Mouse (Mus musculus) gastrocnemius, postnatal 4 days (tissue): ENCODE measurements around the gene Abr. TPM values are rescaled to one million over a fixed set of nuclear protein-coding genes. Genes with fewer than 3 reads are reported as not detected.
A peak's percentile ranks its signal among the peaks of the same experiment; 100 is the strongest.

Experiments used
- DNase-seq, 2 experiments: peaks; one replicate each; pipeline ENCODE4 v3.0.0; 2021 to 2022; ENCODE audit warnings: low spot score in 2 of 2, mixed read lengths in 2 of 2
- total RNA-seq, 2 experiments: library from RNA; stranded (reverse); gene quantifications; 2 replicates each; pipeline ENCODE4 v1.2.3; 2021

The Abr gene
- total RNA-seq, 2 experiments from 2014 or later: 32.4 to 37.8 TPM

DNA sequence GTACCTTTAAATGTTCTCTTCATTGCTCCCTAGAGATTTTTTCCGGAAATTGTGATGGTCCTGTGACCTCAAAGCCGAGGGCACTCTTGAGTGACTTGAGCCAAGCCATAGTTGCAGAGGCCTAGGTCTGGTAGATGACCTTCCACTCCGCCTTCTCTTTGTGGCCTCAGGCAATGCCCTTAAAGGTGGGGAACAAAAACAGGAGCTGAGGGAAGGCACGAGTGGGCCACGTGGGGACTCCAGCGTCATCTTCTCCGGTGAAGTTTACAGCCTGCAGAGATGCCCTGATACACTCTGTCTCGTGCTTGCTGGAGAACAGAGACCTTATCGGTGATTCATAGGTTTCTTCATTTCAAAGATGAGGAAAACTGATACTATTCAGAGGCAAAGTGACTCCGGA is 2.0 kb upstream of the Abr start:
- DNase-seq: no peak

DNA sequence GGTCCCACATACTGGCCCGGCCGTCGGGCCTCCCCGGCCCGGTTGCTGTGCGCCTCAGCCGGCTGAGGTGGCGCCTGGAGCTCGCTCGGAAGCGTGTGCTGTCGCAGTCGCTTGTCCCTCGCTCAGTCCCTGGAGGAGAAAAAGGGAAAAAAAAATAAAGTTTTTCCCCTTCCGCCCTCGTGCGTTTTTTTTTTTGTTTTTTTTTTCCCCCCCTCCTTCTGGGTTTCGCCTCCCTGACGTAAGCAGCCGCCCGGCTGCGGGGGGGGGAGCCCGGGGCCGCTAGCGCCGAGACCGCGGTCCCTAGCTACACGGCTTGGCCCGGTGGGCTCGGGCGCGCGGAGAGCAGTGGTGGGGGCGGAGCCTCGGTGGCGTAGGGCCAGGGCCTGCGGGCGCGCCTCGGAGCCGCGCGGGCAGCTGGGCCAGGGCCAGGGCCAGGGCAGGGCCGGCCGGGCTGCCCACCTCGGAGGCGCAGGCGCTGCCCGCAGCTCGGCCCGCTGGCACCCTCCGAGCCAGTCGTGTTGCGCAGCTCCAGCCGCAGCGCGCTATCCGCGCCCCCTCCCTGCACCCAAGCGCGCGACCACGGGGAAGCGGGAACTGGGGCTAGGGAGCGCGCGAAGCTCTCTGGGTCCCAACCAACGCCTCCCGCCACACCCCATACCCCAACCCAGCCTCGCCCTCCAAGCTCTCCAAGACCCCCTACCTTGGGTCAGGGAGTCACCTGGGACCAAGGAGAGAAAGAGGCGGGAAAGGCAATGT is 1.3 kb upstream of the Abr start:
- DNase-seq: peak; percentile 57 to 64

DNA sequence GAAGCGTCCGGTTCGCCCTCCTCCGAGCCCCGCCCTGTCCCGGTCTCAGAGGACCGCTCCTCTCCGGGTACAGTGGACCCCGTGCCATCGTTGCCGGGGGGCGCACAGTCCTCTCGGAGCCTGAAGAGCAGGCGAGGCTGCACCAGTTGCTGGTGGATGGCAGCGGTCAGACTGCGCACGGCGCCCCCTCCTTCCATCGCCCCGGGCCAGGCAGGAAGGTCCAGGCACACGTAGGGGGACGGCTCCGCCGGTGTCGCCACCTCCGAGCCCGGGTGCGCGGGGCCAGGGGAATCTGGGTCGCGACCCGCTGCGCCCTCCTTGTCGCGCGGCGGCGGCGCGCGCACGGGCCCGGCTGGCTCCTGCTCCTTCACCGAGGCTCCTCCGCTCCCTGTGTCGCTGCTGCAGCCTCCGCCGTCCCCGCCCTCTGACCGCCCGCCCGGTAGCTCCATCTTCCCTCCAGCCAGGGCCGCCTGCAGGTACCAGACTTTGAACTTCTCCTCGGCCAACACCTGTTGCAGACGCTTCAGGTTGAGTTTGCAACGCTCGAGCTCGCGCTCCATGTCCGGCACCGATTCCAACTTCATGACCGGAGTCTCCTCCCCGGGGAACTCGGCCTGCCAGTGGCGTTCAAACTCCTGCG is 572 bp upstream of the Abr start:
- DNase-seq: peak; percentile 32 to 38

DNA sequence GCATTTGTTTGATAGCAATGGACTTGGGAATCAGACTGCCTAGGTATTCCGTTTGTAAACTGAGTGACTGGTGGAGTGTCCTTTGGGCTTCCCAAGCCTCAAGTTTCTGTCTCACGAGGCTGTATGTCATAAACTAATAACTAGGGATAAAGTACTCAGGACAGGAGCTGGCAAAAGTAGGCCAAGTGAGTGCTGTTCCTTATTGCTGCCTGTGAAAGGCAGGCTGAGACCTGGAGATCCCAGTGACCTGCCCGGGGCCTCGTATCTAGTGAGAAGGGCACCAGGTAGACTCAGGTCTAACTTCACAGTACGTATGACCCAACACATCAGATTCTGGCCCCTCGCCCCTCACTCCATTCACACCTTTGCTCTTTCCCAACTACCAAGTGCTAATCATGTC is 4.0 kb downstream of the Abr start:
- no peak for DNase-seq

DNA sequence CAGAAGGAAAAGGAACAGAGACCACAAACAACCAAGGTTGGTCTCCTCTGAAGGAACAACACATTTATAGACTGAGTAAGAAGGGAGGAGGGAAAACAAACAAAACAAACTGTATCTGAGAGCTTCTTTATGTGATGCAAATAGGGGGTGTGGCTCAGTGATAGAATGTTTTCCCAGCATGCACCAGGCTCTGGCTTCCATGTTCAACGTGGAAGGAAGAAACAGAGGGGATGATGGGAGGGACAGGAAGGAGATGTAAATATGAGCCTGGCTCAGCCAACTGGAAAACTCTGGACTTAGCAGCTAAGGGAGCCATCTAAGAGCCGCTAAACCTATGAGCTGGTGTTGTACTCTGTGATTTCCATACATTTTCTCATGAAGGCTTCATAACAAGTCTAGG is 7.9 kb downstream of the Abr start:
- DNase-seq: no peak

DNA sequence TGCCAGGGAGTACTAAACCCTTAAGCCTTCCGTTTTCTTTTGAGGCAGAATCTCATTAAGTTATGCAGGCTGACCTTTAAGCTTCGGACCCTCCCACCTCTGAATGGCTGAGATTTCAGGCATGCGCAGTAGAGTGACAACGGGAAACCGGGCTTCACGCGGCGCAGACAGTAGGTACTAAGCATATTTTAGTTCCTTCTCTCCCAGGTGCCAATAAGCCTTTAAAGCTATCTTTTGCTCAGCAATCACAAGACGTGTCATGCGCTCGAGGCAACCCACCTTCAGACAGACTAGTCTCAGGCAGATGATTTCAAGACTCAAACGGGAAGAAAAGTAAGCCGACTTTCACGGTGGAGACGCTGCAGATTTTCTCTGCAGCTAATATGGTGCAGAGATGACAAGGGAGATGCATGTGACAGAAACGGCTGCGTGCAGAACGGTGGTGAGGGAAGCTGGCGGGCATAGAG is 9.4 kb downstream of the Abr start:
- peak in 1 of 2 experiments; percentile 30 for DNase-seq

DNA sequence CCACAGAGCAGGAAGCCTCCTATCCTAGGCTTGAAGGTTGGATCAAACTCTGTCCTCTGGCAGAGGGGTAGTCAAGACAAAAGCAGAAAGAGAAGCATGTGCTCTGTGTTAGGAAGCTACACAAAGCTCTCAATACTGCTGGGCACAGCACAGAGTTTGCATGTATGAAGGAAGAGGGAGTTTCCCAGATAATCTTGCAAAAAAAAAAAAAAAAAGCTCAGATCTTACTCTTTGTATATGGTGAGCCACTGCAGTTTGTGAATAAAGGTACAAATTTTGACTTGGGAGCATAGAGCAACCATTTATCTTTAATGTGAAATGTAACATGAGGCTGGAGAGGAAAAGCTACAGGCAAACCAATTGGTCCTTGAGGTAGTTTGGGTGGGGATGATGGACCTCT is 11.2 kb downstream of the Abr start:
- DNase-seq: no peak

DNA sequence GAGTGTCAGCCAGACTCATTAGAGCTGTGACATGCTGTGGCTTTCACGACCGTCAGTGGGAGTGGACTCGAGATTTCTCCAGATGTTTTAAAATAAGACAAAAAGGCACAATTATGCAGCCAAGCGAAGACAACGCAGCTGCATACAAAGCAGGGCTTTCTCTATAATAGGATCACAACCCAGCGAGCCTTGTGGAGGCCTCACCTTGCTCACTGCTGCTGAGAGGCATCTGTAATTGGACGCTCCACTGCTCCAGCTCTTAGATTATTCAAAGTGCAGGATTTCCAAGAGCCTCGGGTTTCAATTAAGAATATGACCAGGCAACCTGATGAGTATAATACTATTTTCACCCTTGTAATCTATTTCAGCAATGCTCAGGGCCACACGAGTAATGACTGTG is 15.6 kb downstream of the Abr start:
- DNase-seq: no peak

DNA sequence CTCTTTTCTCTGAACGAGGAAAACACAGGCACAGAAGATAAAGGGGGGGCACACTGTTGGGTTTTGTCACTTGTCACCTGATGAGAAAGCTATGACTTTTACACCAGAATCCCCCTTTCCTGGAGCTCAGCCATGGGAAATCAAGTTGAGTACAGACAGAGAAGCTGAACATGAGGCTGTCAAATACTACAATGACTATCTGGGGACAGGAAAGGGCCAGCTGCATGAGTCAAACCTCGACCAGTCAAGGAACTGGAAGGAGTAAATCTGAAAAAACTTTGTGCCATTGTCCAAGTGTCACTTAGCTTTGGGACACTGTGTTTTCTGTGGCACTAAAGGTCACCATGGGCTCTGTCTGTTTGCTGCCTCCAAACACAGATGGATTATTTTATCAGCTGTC is 22.9 kb downstream of the Abr start:
- no peak for DNase-seq

DNA sequence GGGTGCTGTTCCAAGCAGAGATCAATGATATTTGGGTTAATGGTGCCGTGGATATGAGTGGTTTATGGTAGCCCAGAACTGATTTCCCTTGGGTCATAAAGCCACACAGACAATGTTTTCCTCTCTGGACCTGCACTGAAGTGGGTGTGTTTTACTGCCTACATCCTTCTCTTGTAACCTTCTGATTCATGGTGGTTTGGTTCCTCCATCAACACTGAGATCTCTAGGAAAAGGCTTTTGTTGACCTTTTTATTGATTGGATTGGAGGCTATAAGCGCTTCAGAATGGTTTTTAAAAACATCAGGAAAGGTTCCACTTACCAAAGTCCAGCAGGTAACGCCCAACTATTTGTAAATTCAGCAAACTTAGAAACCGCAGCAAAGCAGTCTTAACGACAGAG is 23.4 kb downstream of the Abr start:
- DNase-seq: no peak

DNA sequence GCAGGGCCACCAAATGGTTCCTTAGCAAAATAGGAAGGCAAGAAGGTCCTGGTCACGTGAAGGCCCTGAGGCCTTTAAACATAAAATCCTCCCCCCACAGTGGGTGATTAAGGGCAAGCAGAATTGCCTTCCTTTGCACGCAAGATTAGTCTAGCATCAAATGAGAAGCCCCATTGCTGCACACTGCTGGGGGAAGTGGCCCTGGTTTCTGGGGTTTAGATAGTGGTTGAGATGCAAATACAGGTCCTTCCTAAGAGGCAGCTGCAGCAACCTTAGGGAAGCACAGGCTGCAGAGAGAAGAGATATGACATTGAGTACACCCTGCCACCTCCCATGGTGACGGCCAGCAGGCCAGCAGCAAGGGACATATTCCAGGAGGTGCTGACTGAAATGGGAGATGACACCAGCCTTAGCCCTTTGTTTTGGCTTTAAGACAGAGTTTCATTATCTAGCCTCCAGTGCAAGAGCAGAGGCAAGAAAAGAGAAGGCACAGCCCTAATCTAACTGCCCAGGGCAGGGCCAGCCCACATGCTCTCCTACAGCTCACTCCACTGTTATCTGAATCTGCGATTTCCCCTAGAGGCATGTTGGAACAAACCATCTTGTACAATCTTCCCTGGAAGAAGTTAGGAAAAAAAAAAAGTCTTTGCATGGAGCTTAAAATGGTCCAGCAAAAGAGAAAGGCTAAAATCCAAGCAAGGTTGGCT is 28.3 kb downstream of the Abr start:
- DNase-seq: no peak

DNA sequence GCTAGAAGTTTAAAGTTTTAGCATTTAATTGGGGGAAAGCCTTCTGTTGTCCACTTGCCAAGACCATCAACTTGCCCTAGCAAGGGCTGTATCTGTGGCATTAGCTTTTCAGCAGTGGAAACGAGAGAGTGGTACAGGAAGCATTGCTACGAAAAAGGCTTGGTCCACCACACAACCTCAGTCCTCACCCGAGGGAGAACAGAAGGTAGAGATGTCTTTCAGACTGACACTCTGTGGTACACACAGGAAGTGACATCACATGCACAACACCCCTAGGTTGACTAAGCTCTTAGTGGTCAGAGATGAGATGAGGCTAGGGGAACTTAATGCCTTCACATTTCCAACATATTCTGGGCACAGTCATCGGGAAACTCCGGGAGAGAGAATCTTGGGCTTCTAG is 32.4 kb downstream of the Abr start:
- no peak for DNase-seq

DNA sequence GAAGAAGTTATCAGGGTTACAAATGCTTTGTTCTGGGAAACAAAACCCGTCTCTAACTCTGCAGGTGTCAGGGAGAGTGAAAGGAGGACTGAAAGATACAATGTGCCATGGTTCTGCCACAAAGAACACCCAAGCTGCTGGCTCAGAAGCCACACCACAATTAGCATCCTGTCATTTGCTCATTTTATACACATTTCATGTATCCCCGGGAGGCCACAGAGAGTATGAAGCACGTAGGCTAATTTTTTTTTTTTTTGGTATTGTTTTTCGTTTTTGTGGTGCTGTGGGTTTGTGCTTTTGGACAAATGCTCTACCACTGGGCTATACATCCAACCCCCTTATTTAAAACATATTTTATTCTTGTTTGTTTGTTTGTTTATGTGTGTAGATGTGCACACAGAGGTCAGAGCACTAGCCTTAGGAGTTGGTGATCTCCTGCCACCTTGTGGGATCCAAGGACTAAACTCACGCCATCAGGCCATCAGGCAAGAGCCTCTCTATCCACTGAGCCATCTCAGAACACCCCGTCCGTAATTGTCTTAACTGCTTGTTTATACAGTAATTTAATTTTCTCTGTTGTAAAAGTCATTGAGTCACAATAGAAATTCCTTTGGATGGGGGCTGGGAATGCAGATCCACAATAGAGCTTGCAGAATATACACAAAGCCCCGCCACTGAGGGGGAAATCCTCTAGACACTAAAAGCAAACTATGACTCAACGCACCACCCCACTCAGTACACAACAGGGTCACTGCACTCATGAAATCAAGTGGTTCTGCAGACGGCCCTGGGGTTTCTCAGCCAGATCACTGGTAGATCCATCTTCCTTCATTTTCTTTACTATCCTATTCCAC is 33.3 kb downstream of the Abr start:
- DNase-seq: no peak

DNA sequence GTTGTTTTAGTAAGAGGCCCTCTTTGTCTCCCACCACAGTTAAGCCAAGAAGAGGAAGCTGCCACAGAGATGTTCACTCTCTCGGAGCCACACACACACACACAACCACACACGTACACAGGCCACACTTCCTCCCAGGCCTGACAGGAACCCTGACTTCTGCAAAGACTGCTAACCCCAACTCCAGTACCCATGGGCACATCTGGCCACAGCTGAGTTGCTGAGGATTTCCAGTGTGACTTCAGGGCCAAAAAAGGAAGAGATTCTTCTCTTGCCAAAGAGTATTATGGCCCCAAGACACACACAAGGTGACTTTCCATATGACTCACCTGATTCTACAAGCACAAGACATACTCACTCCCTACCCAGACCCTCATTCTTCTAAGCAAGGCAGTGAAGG is 34.1 kb downstream of the Abr start:
- no peak for DNase-seq

DNA sequence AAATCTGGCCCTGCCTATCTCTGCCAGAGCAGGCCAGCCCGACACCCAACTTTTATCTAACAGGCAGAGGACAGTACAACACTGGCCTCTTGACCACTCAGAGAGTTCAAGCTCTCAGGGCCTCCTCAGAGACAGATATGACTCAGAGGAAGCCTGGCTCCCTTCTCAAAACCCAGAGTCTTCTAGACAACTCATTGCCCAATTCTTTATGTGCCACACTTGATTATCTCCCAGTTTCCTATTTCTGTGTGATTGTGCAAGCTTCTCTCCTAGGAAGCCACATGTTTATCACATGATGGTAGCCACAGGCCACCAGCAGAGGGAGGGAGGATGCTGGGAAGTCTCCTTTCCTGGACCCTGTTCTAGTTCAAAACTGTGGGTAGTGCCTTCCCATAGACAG is 34.8 kb downstream of the Abr start:
- no peak for DNase-seq

DNA sequence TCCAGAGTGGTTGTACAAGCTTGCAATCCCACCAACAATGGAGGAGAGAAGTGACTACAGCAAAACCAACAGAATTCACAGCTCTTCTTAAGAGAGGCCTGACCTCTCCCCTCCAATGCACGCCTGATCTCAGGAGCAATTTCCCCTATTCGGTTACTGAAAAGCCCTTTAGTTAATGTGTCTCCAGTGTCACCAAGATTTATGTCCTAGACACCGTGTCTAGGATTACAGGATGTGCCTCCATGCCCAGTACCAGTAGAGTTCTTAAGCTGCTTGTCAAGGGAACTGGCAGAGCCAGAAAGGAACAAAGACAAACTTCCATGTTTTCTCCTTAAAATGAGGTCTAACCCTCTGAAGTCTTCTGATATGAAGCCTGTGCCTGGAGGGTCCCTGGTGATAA is 36.0 kb downstream of the Abr start:
- no peak for DNase-seq

DNA sequence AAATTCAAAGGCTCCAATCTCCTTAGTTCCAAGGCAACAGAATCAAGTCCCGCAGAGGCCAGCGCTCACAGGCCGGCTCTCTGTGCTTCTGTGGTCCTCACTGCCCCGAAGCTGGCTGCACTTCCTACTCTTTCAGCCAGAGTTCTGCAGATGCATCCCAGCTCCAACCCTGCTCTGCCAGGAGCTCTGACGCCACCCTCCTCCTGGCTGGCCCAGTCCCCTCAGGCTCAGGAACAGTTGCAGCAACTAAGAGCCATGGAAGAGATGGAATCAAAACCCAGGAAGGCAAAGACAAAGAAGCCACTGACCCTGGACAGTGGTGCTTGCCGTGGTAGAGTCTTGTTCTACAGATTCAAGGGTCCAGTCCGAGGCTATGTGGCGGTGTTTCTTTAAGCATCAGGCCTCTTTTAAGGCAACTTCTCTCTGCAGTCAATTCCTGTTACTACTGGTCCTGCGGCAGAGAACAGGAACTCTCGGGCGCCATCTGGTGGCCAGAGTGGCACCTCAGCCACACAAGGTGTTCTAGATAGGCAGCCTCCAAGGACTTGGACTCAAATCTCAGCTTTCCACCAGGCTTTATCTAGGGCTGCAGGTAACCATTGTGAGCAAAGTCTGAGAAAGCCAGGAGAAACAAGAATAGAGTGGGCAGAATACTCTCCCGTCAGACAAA is 44.4 kb downstream of the Abr start:
- peak; percentile 85 to 88 for DNase-seq

DNA sequence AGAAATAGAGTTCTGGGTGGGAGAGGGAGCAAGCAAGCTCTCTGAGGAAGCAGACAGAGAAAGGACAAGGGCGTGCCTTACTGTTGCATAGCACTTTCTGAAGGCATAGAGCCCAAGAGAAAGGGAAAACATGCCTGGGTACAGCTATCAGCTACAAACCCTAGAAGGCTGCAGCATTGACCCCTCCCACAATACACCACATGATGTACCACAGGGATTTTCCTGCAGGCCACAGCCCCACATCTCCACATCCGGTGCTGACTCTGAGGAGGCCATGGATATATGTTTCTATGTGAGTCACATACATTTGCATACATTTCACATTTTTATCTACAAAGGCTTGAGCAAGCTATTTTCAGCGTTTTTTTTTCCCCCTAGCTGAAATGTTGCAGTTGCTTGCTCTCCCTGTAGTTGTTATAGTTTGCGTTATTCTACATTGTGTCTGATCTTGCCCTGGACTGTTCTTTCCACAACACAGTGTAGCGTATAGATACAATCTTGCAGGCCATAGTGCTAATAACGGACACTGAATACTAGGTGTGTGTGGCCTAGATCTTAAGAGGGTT is 49.2 kb downstream of the Abr start:
- DNase-seq: no peak

DNA sequence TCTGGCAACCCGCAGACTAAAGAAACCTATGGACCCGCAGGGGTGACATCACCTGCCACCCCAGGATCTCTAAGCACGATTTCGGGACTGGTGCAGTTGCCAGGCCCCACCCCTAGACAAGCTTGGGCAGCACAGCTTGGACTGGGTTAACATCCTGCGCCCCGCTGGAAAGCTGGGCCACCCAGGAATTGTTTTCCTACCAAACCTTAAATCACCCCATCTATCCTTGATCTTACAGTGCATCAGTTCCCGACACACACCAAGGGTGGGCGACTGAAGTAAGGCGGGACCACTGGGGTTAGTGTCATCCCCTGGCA is 50.5 kb downstream of the Abr start:
- DNase-seq: peak in 1 of 2 experiments; percentile 13

DNA sequence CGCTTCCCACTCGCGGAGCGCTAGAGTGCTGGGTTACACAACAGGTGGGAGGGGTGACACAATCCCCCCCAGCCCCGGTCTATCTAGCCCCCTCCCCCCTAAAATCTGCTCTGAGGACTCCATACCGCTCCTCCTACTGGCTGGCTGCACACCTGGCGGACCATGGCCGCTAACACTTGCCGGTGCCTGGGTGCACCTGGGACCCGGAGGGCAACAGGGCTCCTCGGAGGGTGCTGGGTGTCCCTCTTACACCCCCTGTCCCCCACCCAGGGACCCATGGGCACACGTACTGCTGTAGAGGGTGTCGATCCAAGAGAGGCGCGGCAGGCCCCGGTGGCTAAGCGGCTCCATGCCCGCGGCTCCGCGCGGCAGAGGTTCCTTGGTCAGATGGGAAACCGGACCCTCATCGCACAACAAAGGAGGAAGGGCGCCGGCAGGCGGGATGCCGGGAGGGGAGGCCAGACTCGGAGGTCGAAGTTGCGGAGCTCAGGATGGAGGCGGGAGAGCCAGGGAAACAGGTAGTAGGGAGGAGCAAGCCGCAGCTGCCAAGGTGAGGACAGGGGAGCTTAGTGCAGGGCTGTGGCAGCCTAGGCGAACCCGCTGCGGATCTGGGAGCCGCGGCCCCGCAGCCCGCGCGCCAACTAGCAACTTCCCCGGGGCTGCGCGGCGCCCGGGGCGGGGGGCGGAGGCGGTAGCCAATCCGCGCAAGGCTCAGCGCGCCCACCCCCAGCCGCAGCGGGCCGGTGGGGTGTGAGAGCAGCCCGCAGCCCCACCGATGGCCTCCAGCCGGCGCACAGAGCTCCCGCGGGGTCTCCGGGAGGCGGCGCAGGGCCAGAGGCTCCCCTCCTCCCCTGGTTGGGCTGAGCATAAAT is 51.1 kb downstream of the Abr start:
- peak; percentile 25 to 31 for DNase-seq
